Mouse (Mus musculus): ENCODE results near the gene Myo9b.

- TF ChIP-seq POLR2A (IDR thresholded peaks at IDR 0.05; ENCODE audit: borderline replicate concordance, low read depth, low read length) (no peak), CTCF (IDR thresholded peaks at IDR 0.05; ENCODE audit: low read depth, low read length) (no peak)
These were observed 130.0 kb downstream of the Myo9b start for GRCm38 (mm10) chr8:71402446-71402964.

Measured in bone marrow macrophage, adult 2 months (primary cell).